Mouse (Mus musculus) heart, postnatal 10 days (tissue): ENCODE data around the gene Prim2. TPM values are rescaled to one million over a fixed set of nuclear protein-coding genes. Genes with fewer than 3 reads are reported as not detected.

Experiments used
- DNase-seq, 2 experiments: peaks; one replicate each; pipeline ENCODE4 v3.0.0; 2021
- intact Hi-C: fragments of 180-260 bp; cut with DNase I; formaldehyde crosslinking; loops from one replicate; pipeline ENCODE4 v1.15.1; 2025
- total RNA-seq, 2 experiments: library from RNA; stranded (reverse); gene quantifications; 2 replicates each; pipeline ENCODE4 v1.2.3; 2021

Gene Prim2
- total RNA-seq, 2 experiments from 2014 or later = 5.7 to 6.2 TPM

DNA sequence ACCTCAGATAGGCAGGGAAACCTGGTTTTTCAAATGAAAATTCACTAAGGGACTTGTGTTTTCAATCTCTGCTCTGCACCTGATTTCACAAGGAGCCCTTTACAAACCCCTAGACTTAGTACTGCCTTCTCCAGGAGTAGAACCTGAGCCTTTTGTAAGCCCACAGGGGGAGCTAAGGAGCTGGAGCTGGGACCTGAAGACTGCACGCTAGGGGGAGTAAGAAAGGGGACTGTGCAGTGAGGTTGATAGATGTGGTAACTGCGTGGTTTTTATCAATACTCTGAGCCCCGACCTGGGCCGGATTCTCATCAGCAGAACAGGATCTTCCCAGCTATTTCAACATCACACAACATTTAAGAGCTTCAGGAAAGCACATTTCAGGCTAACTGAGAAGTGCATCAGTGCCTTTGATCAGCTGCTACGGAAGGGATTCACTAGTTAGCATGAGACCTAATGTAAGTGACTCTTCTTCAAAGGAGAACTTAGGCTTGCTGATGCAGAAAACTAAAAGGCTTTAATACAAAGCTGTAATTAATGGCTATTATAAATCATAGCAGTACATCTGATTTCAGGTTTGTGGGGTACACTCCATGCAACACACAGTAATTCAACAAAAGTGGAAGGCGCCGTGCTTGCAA lies 103.7 kb downstream of the Prim2 start:
- no peak for DNase-seq
- intact Hi-C loops = no loop called here

DNA sequence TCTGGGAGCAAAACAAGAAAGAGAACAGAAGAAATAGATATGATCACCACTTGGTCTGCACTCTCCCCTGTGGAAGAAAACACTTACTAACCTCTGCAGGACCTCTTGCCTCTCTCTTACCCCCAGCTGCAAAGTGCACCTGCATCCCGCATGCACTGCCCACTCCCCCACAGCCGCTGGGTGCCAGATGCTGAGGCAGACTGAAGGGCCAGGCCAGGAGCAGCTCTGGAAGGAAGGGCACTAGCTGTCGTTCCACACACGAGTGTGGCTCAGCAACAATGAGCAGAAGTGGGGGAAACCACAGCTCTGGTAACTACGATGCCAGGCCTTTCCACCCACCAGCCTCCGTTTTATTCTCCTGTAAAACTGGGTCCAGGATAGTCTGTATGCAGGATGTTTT lies 105.6 kb downstream of the Prim2 start:
- no peak for DNase-seq
- intact Hi-C loops = no loop called here

DNA sequence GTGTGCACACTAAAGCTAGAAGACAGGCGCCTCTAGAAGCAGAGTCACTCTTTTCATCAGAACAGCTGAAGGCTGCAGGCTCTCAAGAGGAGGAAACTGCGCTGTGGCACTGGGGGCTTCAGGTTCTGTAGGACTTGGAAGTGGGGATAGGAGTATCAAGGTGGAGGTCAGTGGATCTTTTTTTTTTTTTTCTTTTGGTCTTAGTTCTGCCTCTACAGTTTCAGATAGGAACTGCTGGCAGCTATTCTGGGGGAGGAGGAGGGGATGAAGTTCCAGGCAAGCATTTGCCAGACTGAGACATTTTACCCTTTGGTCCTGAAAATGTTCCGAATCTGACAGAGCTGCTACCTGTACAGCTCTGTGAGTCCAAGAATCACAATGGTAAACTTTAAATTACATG lies 106.0 kb downstream of the Prim2 start:
- intact Hi-C loops = no loop called here
- DNase-seq = no peak

DNA sequence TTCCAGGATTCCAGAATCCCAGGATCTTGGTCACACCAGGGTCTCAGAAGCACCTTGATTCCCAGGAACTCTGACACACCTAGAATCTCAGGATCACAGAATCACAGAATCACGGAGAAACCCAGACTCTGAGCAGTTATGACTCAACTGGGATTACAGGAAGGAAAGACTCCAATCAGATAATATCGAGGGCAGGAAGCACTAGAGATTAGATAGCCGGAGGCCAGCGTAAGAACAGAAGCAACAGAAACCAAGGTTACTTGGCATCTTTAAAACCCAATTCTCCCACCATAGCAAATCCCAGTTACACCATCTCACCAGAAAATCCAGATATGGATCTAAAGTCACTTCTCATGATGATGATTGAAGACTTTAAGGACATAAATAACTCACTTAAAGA lies 113.0 kb downstream of the Prim2 start:
- intact Hi-C loops = no loop called here
- no peak for DNase-seq

DNA sequence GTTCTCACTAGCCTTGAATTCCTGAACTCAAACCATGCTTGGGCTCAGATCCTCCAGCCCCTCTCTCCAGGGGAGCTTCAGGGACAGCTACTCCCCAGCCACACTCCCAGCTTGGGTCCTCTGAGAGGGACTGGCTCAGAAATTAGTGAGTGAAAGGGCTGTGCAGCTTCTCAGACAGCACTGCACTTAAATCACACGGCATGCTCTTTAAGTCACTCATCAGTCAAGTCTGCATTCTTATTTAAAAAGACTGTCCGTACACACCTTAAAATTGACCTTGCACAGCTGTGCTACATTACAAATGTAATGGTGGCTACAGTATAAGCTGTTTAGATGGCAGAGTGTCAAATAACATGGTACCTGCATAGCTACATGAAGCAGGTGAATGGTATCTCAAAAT lies 114.0 kb downstream of the Prim2 start:
- DNase-seq = no peak

DNA sequence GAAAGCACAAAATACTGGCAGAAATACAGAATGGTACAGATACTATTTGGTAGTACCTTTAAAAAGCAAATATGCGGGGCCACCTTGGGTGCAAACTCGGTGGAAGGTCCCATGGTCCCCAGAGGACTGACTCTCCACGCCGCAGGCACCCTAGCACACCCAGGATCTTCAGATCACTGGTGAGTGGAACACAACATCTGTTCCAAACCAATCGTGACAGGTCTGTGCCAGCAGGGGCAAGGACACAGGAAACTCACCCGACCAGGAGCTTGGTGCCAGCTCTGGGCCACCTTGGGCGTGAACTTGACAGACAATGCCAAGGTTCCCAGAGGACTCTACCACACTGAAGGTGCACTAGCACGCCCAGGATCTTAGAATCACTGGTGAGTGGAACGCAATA lies 118.2 kb downstream of the Prim2 start:
- intact Hi-C loops = no loop called here
- DNase-seq = peak; percentile 8 to 20

More for the DNA sequence above, 114.0 kb downstream of the Prim2 start:
- intact Hi-C loops = no loop called here

DNA sequence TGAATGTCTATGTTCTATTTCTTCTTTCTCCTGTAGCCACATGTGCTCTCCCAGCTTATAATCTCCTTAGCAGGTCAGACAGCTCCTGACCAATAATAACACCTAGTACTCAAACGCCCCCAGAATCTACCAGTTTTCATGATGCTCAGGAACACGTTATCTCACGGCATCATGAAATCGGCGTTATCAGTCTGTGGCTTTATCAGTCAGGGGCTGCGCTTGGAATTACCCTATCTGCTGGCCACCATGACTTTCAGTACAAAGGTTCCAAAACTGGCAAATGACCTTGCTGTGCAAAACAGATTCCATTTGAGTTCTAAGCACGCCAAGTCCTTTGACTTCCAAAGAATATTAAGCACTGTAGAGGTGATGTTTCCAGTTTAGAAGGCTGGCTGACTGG lies 127.9 kb downstream of the Prim2 start:
- DNase-seq = no peak

DNA sequence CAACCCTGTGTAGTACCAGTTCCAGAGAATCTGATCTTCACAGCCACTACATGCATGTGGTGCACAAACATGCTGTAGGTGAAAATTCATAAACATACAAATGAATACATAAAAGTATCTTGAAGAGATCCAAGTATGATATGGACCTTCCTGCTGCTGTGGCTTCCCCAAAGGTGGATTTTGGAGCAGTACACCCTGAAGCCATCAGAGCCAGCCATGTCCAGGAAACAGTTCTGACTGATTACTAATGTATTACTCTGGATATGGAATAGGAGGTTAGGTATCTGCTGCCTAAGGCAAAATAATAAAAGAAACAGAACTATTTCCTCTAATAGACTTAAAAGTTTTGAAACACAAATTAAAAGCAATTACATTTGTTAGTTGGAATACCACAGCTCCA lies 131.6 kb downstream of the Prim2 start:
- no peak for DNase-seq
- intact Hi-C loops = no loop called here

More for the DNA sequence above, 127.9 kb downstream of the Prim2 start:
- intact Hi-C loops = no loop called here

DNA sequence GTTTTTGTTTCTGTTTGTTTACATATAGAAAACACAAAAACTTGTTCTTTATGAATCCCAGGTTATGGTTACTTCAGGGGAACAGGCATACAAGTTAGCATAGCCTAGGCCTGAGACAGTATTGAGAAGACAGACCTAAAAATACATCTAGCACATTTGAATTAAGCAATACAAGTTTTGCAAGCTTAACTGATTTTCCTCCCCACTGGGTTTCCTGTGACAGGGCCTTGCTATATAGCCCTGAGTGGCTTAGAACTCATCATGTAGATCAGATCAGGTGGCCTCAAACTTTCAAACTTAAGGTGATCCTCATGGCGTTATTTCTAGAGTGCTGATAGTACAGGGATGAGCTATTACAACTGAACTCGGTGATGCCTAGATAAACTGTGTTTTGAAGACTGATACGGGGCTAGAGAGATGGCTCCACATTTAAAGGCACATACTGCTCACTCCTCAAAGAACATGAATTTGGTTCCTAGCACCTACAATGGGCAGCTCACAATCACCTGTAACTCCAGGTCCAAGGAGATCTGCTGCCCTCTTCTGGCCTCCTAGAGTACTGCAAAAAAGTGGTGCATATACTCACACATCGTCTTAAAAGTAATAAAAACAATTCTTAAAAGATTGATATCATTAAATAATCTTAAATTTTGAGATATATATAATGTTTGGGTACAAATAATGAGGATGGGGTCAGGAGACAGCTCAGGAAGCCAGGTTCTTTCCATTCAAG lies 133.2 kb downstream of the Prim2 start:
- intact Hi-C loops = no loop called here
- DNase-seq = no peak

DNA sequence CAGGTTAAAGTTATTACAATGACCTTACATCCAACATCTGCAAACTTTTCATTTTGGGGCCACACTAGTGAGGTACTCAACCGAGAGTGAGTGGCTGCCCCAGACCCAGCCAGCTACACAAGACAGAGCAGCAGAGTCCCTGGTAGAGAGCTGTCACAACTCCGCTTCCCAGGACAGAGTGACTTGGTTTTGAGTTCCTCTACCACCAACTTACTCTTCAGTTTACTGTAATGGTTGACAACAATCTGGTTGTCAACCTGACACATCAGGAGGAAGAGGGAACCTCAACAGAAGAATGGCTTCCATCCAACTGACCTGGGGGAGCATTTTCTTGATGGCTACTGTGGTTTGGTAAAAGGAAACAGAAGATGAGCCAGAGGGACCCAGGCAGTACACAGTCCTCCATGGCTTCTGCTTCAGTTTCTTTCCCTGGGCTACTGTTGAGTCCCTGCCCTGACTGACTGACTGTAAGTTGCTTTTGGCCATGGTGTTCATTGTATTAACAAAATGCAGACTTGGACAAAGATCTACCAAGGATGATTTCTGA lies 134.4 kb downstream of the Prim2 start:
- intact Hi-C loops = no loop called here
- DNase-seq = no peak

DNA sequence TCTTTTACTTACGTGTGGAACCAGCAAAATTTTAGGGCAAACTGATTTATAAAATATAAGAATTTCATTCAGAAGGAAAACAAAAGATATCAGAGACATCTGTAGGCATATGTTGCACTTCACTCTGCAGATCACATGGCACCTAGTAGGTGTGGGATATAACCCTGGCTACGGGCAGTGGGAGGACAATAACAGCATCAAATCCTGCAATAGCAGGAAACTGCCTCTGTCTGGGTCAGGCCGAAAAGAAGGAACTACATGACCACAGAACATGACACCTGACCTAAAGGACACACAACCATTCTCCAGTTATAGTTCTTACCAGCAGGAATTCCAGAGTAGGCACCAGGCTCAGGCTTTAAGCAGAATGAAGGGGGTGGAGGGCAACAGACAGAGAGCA lies 137.7 kb downstream of the Prim2 start:
- intact Hi-C loops = no loop called here
- no peak for DNase-seq

DNA sequence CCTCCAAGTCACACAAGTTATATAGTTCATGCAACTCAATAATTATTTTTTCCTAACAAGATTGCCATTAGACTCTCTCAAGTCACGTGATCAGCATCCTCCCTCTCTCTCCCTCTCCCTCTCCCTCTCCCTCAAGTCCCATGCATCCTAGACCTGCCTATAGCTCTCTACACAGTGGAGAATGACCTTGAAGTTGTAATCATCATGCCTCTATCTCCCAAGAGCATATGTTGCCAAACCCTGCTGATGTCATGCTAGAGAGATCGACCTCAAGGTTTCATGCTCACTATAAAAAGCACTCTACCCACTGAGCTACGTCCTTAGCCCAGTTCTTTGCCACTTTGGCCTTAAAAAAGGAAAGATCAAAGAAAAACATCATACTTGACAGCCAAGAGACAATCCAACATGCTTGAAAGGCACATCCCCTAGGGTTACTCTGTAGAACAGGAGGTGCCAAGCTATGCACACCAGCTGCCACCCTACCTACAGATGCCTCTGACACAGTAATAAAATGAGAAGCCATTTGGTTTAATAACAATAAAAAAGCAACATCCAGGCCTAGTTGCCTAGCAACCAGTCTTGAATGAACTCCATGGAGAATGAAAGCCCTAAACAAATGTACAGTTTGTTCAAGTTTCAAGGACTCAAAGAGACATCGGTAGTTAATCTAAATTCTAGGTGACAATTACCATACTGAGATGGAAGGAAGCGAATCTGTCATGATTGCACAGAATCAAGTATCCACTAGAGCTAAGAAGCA lies 138.3 kb downstream of the Prim2 start:
- intact Hi-C loops = no loop called here
- DNase-seq = no peak

DNA sequence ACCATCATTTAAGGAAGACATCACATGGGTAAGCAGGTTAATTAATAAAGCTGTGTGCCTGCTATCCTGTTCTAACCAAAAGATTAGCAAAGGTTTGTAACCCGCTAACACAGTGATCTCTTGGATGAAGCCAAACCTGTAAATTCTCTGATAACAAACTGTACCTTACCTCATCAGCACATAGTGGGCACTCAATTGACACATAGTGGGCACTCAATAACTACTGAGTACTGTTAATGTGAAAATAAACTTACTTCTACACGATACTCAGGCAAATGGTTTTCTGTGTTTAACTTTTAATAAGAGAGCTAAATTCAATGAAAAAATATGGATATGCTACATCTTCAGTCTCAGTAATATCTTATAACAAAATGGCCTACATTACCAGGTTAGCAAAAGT lies 139.1 kb downstream of the Prim2 start:
- intact Hi-C loops = no loop called here

DNA sequence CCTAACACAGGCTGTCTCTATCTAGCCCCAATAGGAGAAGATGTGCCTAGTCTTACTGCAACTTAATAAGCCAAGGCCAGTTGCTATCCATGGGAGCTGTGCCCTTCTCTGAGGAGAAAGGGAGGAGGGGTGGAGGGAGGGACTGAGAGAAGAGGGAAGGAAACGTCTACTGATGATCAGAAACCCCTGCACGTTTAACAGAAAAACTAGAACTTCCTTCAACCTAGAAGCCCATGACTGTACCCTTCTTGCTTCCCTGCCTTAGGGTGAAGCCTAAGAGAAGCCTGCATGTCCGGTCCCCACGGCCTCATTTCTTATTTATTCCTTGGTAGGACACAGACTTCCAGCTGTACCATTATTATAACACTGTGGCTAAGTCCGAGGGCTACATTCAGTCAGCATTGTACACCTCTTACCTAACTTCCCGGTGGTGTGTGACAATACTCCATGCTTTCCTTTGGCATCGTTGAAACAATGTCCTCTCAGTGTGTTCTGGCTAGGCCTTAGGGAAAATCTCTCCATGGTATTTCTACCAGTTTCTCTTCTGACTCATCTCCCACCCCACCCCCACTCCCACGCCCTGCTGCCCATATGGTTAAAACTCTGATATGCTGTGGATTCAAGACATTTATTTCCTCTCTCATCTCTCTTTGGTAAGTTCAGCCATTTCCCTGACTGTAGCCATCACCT lies 139.9 kb downstream of the Prim2 start:
- no peak for DNase-seq
- intact Hi-C loops = no loop called here

More for the DNA sequence above, 139.1 kb downstream of the Prim2 start:
- DNase-seq = no peak

DNA sequence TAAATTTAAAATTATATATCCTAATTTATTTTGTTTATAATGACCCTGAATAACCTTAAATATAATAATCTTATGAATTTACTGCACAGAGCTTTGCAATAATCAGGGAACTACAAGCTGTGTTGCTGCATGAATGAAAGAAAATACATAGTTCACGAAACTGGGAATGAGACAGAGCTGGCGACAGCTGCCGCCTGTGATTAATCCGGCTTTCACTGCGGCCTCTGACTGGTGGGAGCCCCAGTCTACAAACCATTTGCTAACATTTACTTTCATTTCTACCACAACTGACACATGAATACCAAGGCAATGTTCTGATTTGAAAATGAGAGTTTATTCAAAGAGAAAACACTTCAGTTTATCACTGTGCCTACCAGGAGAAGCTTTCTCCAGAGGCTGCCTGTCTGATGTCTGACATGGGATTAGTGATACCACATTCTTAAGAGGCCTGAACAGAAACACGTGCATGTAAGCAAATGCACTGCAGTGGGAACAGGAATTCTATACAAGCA lies 142.2 kb downstream of the Prim2 start:
- no peak for DNase-seq
- intact Hi-C loops = no loop called here

DNA sequence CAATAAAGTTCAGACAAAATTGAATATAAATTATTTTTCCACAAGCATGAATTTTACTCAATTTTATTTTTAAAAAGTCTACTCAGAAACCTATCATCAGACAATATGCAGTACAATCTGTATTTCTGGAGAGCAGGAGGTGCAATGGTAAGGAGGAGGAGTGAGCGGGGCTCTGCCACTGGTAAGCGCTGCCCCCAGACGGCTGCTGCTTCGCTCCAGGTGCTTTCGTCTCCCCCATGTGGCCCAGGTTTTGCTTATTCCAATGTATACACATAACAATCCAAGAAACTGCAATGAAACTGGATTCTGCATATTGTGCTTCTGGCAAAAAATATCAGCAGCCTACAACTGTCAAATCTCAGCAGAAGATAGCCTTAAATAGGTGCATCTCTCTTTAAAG lies 146.4 kb downstream of the Prim2 start:
- intact Hi-C loops = no loop called here

DNA sequence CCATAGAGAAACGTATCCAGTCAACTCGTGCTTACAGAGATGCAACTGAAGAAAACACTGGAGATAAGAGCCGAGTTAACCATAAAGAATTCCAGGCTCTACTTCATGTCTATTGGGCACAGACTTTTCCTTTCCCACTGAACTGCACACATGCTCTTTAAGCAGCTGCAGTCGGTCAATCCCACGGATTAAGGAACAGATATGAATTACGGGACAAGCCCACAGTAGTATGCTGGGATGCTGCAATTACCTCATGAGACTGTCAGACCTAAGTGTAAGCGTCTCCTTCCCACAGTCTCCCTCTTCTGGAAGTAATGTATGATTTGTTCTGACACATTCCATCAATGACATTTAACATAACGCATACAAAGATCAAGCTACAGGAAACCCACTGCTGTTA lies 154.5 kb downstream of the Prim2 start:
- intact Hi-C loops = no loop called here
- no peak for DNase-seq

More for the DNA sequence above, 146.4 kb downstream of the Prim2 start:
- no peak for DNase-seq

DNA sequence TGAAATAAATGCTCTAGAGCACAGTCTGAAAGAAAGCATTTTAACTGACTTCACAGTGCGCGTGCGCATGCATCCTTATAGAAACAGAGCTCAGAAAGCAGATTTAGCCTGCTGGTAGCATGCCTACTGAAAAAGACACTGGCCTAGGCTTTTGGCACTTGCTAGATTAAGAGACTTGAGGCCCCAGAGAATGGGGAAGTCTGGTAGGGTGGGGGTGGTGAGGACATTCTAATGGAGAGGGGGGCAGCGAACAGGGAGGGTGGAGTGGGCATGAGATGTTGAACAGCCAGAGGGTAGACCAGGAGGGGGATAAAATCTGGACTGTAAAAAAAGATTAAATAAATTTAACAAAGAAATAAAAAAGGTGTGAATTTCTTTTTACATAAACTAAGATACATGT lies 158.3 kb downstream of the Prim2 start:
- intact Hi-C loops = no loop called here

DNA sequence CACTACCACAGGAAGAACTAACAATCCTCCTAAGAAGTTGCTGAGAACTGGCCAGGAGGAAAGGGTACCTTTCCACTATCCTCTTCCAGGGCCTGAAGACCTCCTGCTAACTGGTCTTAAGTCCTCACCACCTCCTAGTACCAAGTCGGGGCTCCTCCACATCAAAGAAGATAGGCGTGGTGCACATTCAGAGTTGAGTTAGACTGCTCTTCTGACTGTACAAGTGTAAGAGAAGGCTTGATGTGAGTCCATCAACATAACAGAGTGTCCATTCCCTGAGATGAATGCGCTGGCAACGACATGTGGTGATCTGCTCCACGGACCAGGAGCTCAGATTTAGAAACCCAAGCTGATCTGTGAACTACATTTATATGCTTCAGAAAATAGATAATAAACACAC lies 165.2 kb downstream of the Prim2 start:
- DNase-seq = no peak
- intact Hi-C loops = no loop called here

More for the DNA sequence above, 158.3 kb downstream of the Prim2 start:
- DNase-seq = no peak

DNA sequence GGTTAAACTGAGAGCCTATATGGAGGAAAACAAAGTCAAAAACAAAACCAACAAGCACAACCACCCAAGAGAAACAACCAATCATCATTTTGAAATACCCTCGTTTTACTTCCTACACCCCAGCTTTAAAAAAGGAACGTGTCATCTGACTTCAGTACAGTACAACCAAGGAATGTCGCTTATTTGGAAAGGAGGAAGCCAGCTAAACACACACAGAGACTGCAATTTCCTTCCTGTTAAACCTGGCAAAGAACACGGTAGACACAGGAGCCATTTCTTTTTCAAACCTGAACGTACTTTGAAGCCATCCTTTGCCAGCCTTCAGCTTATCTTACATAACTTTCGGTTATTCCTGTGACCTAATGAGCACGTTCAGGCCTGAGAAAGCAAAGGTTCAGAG lies 166.7 kb downstream of the Prim2 start:
- intact Hi-C loops = no loop called here
- peak in 1 of 2 experiments; percentile 12 for DNase-seq

DNA sequence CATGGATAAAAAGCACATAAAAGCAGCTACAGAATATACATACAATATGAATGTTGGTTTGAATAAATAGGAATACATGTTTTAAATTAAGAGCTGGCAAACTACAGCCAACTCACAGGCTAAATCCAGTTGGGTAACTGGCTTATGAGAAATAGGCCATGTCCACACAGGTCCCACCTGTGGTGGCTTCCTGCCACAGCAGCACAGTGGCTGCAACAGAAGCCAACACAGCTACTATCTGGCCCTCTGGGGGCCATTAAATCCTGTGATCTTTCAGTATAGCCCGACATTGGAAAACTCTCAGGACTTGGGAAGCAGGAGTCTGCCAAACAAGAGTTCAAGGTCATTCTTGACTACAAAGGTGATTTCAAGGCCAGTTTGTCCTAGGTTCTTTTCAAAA lies 167.3 kb downstream of the Prim2 start:
- DNase-seq = no peak
- intact Hi-C loops = no loop called here
